Mouse (Mus musculus): ENCODE results near the gene Aqp2. TPM values are rescaled to one million over a fixed set of nuclear protein-coding genes. Genes with fewer than 3 reads are reported as not detected.

Gene Aqp2
- total RNA-seq, 2 experiments from 2014 or later: not detected

- no peak for DNase-seq (ENCODE audit: low spot score in 2 of 2)
These were observed 36.4 kb downstream of the Aqp2 start for GRCm38 (mm10) chr15:99615246-99615645.

DNA sequence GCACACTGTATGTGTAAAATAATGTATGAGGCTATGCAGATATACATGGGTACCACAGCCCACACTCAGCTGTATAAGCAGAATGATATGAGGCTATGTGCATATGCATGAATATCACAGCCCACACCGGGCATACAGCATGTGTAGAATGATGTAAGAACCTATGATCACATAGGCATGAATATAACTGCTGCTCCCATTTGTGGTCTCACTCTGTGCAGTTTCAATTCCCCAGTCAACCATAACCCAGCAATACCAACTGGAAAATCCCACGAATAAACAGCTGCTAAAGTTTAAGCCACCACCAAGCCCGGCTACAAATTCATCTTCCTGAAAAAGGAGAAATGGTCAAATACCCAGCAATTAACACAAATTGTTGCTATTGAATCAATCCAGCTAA, 39.7 kb downstream of the Aqp2 start:
- DNase-seq (ENCODE audit: low spot score in 2 of 2): no peak

DNA sequence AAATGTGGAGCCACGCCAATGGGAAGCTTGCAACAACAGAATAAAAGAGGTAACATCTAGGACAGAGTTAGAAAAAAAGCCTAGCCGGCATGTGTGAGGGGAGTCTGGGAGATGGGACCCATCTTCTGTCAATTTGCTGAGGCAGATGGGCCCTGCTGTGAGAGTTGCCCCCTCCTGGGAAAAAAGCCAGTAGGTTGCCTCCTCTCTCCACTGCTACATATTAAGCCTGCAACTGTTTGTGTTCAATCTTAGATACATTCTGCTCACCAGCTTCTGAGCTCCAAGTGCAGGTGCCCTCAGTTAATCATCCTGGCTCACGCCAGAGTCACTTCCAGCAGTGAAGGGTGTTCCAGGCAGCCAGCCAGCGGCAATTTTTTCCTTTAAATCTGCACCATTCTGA, 41.0 kb downstream of the Aqp2 start:
- no peak for DNase-seq (ENCODE audit: low spot score in 2 of 2)

GRCm38 (mm10) chr15:99622063-99622462, 43.2 kb downstream of the Aqp2 start:
- no peak for DNase-seq (ENCODE audit: low spot score in 2 of 2)

- no peak for DNase-seq (ENCODE audit: low spot score in 2 of 2)
These were observed 52.8 kb downstream of the Aqp2 start for GRCm38 (mm10) chr15:99631618-99632017.

Other genes starting within 250 kb of the Aqp2 start
- 10 to 100 TPM; 32.3 to 35.7 TPM for gene Fmnl3, start 208.6 kb upstream of the Aqp2 start, total RNA-seq (2021)
- gene Tmbim6, start 186.2 kb upstream of the Aqp2 start, total RNA-seq (2021): 100 to 1,000 TPM; 205 to 215 TPM
- 10 to 100 TPM; 37.2 to 39.4 TPM for gene Nckap5l, start 121.3 kb upstream of the Aqp2 start, total RNA-seq (2021)
- 1 to 10 TPM; 7.2 to 7.4 TPM for gene Bcdin3d, start 104.3 kb upstream of the Aqp2 start, total RNA-seq (2021)
- gene Faim2, start 50.9 kb upstream of the Aqp2 start, total RNA-seq (2021): not detected
- gene Aqp5, start 11.7 kb downstream of the Aqp2 start, total RNA-seq (2021): not detected
- not detected for gene Aqp6, start 22.3 kb downstream of the Aqp2 start, total RNA-seq (2021)
- 10 to 100 TPM; 40.5 to 43.4 TPM for gene Racgap1, start 72.6 kb downstream of the Aqp2 start, total RNA-seq (2021)
- gene Asic1, start 91.3 kb downstream of the Aqp2 start, total RNA-seq (2021): 1 to 10 TPM in 1 of 2 experiments, under 1 TPM in 1; 0.91 to 1.9 TPM
- 10 to 100 TPM; 26.9 to 34.7 TPM for gene Smarcd1, start 123.1 kb downstream of the Aqp2 start, total RNA-seq (2021)
- gene Gm17349, start 126.4 kb downstream of the Aqp2 start, total RNA-seq (2021): 1 to 10 TPM; 2.5 to 2.9 TPM
- 100 to 1,000 TPM; 201 to 212 TPM for gene Gpd1, start 138.5 kb downstream of the Aqp2 start, total RNA-seq (2021)
- gene Cox14, start 146.6 kb downstream of the Aqp2 start, total RNA-seq (2021): 100 to 1,000 TPM; 125 to 144 TPM
- gene Cers5, start 193.8 kb downstream of the Aqp2 start, total RNA-seq (2021): 10 to 100 TPM; 24.3 to 27.5 TPM

All from gastrocnemius, postnatal 4 days (tissue).